Mouse (Mus musculus): ENCODE measurements around the gene Cyb5rl. TPM values are rescaled to one million over a fixed set of nuclear protein-coding genes. Genes with fewer than 3 reads are reported as not detected.

Cyb5rl gene
- 6.0 and 6.9 TPM in 2 replicates for polyA plus RNA-seq (2012; rRNA removed)

GRCm38 (mm10) chr4:107066252-107067124, at the start of gene Cyb5rl, which contains the start of gene Mrpl37:
Gene Cyb5rl (plus strand): TSS chr4:107066988.
Gene Mrpl37 (minus strand): TSS chr4:107066868.

DNA sequence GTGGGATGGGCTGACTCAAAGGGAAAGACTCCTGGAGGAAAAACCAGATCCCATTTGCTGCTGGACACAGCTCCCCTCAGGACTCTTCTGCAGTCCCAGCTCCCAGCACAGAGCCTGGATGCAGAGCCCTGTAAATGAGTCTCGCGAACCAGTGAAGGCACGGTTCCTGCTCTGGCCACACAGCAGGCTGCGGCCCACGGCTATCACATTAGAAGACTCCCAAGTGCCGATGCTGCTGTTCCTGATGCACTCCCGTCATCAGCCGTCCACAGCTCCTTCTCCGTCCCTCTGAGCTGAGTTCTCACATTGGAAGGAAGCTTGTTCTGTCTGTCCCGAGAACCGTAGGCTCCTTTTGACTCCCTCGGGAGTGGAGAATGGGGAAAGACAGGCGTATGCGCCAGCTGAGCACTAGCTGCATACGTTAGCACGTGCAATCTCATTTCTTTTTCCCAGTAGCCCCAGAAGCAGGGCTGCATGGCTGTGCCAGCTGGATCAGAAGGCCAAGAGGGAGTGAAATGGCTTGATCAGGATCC, 30.1 kb downstream of the Cyb5rl start, which contains the start of gene Cdcp2:
Cdcp2 (plus strand) TSS at position 51 of the 533 bp plus-strand sequence.

Other genes starting within 250 kb of the Cyb5rl start
- gene Ssbp3, start 156.3 kb upstream of the Cyb5rl start, polyA plus RNA-seq (2012; rRNA removed), result 71.4 and 78.6 TPM in 2 replicates
- gene Mrpl37, start 120 bp upstream of the Cyb5rl start, polyA plus RNA-seq (2012; rRNA removed), result 49.6 and 51.8 TPM in 2 replicates
- gene Cdcp2, start 29.9 kb downstream of the Cyb5rl start, polyA plus RNA-seq (2012; rRNA removed), result not detected in 2 replicates
- gene Tmem59, start 111.4 kb downstream of the Cyb5rl start, polyA plus RNA-seq (2012; rRNA removed), result 523 and 724 TPM in 2 replicates
- 6.9 and 7.2 TPM in 2 replicates for gene Tceanc2, start 112.1 kb downstream of the Cyb5rl start, polyA plus RNA-seq (2012; rRNA removed)
- 0.89 and 0.99 TPM in 2 replicates for gene Ldlrad1, start 142.2 kb downstream of the Cyb5rl start, polyA plus RNA-seq (2012; rRNA removed)
- 32.1 and 33.3 TPM in 2 replicates for gene Lrrc42, start 186.5 kb downstream of the Cyb5rl start, polyA plus RNA-seq (2012; rRNA removed)
- 3.6 and 5.5 TPM in 2 replicates for gene Hspb11, start 186.6 kb downstream of the Cyb5rl start, polyA plus RNA-seq (2012; rRNA removed)
- gene Dio1, start 240.2 kb downstream of the Cyb5rl start, polyA plus RNA-seq (2012; rRNA removed), result 42.5 and 54.8 TPM in 2 replicates
- gene Yipf1, start 247.4 kb downstream of the Cyb5rl start, polyA plus RNA-seq (2012; rRNA removed), result 82.5 and 98.2 TPM in 2 replicates